Mouse (Mus musculus): ENCODE measurements around the gene Trpm6.

GRCm38 (mm10) chr19:18873709-18874644 is 124.2 kb downstream of the Trpm6 start:
- TF ChIP-seq CTCF (IDR thresholded peaks at IDR 0.05) (no peak), POLR2A (IDR thresholded peaks at IDR 0.05; ENCODE audit: insufficient read depth, low read depth, low read length) (no peak)

Data from heart, adult 2 months (tissue).